Comparison of ENCODE assay signal across 8 mouse cellular contexts in the genomic region with DNA sequence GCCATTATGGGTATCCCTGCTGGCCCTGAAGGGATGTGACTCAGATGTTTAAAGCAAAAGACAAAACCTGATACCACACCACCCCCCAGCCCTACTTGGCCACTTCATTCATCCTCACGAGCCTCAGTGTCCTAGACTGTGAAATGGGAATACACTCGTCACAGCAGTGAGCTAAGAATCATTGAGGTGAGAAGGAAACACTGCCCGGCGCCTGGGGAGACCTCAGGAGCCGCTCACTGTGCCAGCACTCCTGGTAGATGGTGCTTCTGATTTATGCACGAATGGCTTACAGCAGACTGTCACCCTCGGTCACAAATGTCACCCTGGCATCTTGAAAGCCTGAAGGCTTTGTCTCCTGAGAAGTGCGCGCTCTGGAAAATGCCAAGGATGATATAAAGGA. TPM values are rescaled to one million over a fixed set of nuclear protein-coding genes. Genes with fewer than 3 reads are reported as not detected.
A peak's percentile ranks its signal among the peaks of the same experiment; 100 is the strongest.
DNase-seq lines count a peak whose midpoint lies in the region; ATAC-seq and TF ChIP-seq lines count a peak whose summit lies in the region.

No protein-coding gene starts in this region.

- no peak for TF ChIP-seq POLR2A in kidney, adult 2 months (IDR thresholded peaks at IDR 0.05; ENCODE audit: low read depth, low read length)

- no peaks in the 10 kb centered on the region for H3K27me3 ChIP-seq in kidney, adult 2 months (replicated peaks; ENCODE audit: control insufficient read depth, insufficient read depth, low read length)
- H3K27me3 ChIP-seq in embryonic facial prominence, embryonic 14.5 days (replicated peaks; ENCODE audit: control insufficient read depth, insufficient read depth, low read length), result no peaks in the 10 kb centered on the region
- no peaks in the 10 kb centered on the region for H3K27me3 ChIP-seq in hindbrain, embryonic 12.5 days
- no peaks in the 10 kb centered on the region for H3K27me3 ChIP-seq in midbrain, embryonic 15.5 days (replicated peaks)

- no peaks in the 10 kb centered on the region for H3K9me3 ChIP-seq in embryonic facial prominence, embryonic 14.5 days (ENCODE audit: control insufficient read depth, low read length)
- no peaks in the 10 kb centered on the region for H3K9me3 ChIP-seq in hindbrain, embryonic 12.5 days (replicated peaks)
- no peaks in the 10 kb centered on the region for H3K9me3 ChIP-seq in midbrain, embryonic 15.5 days

- H3K36me3 ChIP-seq in kidney, adult 2 months (ENCODE audit: control insufficient read depth, insufficient read depth, low read length), result no peaks in the 10 kb centered on the region
- H3K36me3 ChIP-seq in embryonic facial prominence, embryonic 14.5 days (ENCODE audit: control insufficient read depth, insufficient read depth, low read length), result peaks cover 14% of the 10 kb centered on the region
- H3K36me3 ChIP-seq in hindbrain, embryonic 12.5 days, result peaks cover 18% of the 10 kb centered on the region
- H3K36me3 ChIP-seq in midbrain, embryonic 15.5 days (replicated peaks), result no peaks in the 10 kb centered on the region

- intact Hi-C loops in left cerebral cortex, postnatal 14 days (cut with DNase I), result no loop called here

- no peak overlapping the region for H3K4me3 ChIP-seq in kidney, adult 2 months (ENCODE audit: insufficient read depth, low read depth, low read length)
- H3K4me3 ChIP-seq in embryonic facial prominence, embryonic 14.5 days (ENCODE audit: low read depth, low read length), result no peak overlapping the region
- H3K4me3 ChIP-seq in hindbrain, embryonic 12.5 days, result no peak overlapping the region
- H3K4me3 ChIP-seq in midbrain, embryonic 15.5 days, result no peak overlapping the region

- no peak overlapping the region for H3K4me2 ChIP-seq in embryonic facial prominence, embryonic 14.5 days (ENCODE audit: low read depth, low read length)
- H3K4me2 ChIP-seq in hindbrain, embryonic 12.5 days (replicated peaks), result no peak overlapping the region
- no peak overlapping the region for H3K4me2 ChIP-seq in midbrain, embryonic 15.5 days

- peak overlapping the region; percentile 61 for H3K27ac ChIP-seq in kidney, adult 2 months (ENCODE audit: insufficient read depth, low read depth, low read length)
- H3K27ac ChIP-seq in embryonic facial prominence, embryonic 14.5 days (replicated peaks; ENCODE audit: low read depth, low read length), result peak overlapping the region; percentile 81
- H3K27ac ChIP-seq in hindbrain, embryonic 12.5 days, result peak overlapping the region; percentile 86
- H3K27ac ChIP-seq in midbrain, embryonic 15.5 days, result peak overlapping the region; percentile 81

- no peak for TF ChIP-seq CTCF in kidney, adult 2 months (conservative IDR thresholded peaks at IDR 0.05; ENCODE audit: insufficient read depth, insufficient read length, low read depth, low read length)

- no peak overlapping the region for H3K9ac ChIP-seq in embryonic facial prominence, embryonic 14.5 days (ENCODE audit: low read depth, low read length)
- no peak overlapping the region for H3K9ac ChIP-seq in hindbrain, embryonic 12.5 days
- H3K9ac ChIP-seq in midbrain, embryonic 15.5 days, result no peak overlapping the region

- no peak for ATAC-seq in embryonic facial prominence, embryonic 14.5 days (ENCODE audit: low read depth)
- ATAC-seq in hindbrain, embryonic 12.5 days (ENCODE audit: low FRiP score), result no peak
- ATAC-seq in midbrain, embryonic 15.5 days (replicated peaks), result no peak; the same call in 1 of the 2 replicates
- no peak for ATAC-seq in CD4-positive, CD25-positive, alpha-beta regulatory T cell, adult 4 months

- DNase-seq in kidney, adult 2 months, result peak; percentile 11
- DNase-seq in kidney, postnatal 4 days, result no peak
- no peak for DNase-seq in embryonic facial prominence, embryonic 14.5 days (ENCODE audit: low spot score)
- no peak for DNase-seq in left cerebral cortex, postnatal 14 days (ENCODE audit: low spot score in 2 of 2)
- no peak for DNase-seq in embryo, embryonic 10.5 days (ENCODE audit: low spot score)

- peaks cover 33% of the 10 kb centered on the region for H3K4me1 ChIP-seq in kidney, adult 2 months (ENCODE audit: control insufficient read depth, insufficient read depth, low read length)
- H3K4me1 ChIP-seq in embryonic facial prominence, embryonic 14.5 days (ENCODE audit: control insufficient read depth, insufficient read depth, low read length), result peaks cover 28% of the 10 kb centered on the region
- peaks cover 68% of the 10 kb centered on the region for H3K4me1 ChIP-seq in hindbrain, embryonic 12.5 days
- peaks cover 72% of the 10 kb centered on the region for H3K4me1 ChIP-seq in midbrain, embryonic 15.5 days

- 58% methylated on average over 9 of the region's 9 CpGs for WGBS in kidney, adult 2 months
- 84% methylated on average over 9 of the region's 9 CpGs for WGBS in embryonic facial prominence, embryonic 14.5 days
- 71% methylated on average over 9 of the region's 9 CpGs for WGBS in hindbrain, embryonic 12.5 days
- WGBS in midbrain, embryonic 15.5 days, result 63% methylated on average over 9 of the region's 9 CpGs

RNA-seq across cellular contexts. Expression of gene Zmynd8, which starts 31.3 kb away (rescaled TPM):
- polyA plus RNA-seq in kidney, adult 2 months (2012; rRNA removed), result 27.7 and 29.0 TPM in 2 replicates
- polyA plus RNA-seq in embryonic facial prominence, embryonic 14.5 days (2014; fragmentation: Nextera tagmentation; extraction: Ambion mirVana), result 28.6 and 32.7 TPM in 2 replicates
- 71.8 and 72.1 TPM in 2 replicates for polyA plus RNA-seq in hindbrain, embryonic 12.5 days (2016; fragmentation: Nextera tagmentation; extraction: Ambion mirVana)
- 89.8 and 93.3 TPM in 2 replicates for polyA plus RNA-seq in midbrain, embryonic 15.5 days (2015; fragmentation: Nextera tagmentation; extraction: Ambion mirVana)
- 10 to 100 TPM; 66.6 to 75.4 TPM for polyA plus RNA-seq in CD4-positive, CD25-positive, alpha-beta regulatory T cell, adult 4 months (2017; shearing (Covaris generic))
- 100 to 1,000 TPM; 130 to 171 TPM for total RNA-seq in left cerebral cortex, postnatal 14 days (2021)
